Mouse (Mus musculus): Measurements from ENCODE around the gene Nxt1. TPM values are rescaled to one million over a fixed set of nuclear protein-coding genes. Genes with fewer than 3 reads are reported as not detected.

The Nxt1 gene
- total RNA-seq, 1 experiment: 62.9 TPM

- H3K36me3 ChIP-seq (ENCODE audit: control insufficient read depth, insufficient read depth, low read length, poor library complexity, severe bottlenecking): peaks cover 10% of the 10 kb centered on the region
- H3K9ac ChIP-seq (ENCODE audit: insufficient read depth, low read depth, low read length, poor library complexity, severe bottlenecking): peak overlapping the region; percentile 92
- H3K9me3 ChIP-seq (ENCODE audit: control insufficient read depth, insufficient read depth, low read depth, low read length): no peaks in the 10 kb centered on the region
- peak overlapping the region; percentile 91 for H3K27ac ChIP-seq (ENCODE audit: insufficient read depth, low read depth, low read length, poor library complexity, severe bottlenecking)
- peak; percentile 82 for DNase-seq (ENCODE audit: low read depth, low spot score)
- in situ Hi-C loops (cut with MboI; ENCODE audit: low sequenced_read_pairs in 2 of 2, unreplicated experiment in 2 of 2): no loop called here
- peaks cover 6 to 11% of the 10 kb centered on the region in 2 experiments; a peak in 3 of 4 replicates for H3K4me1 ChIP-seq (ENCODE audit: control insufficient read depth in 2 of 2, insufficient read depth in 2 of 2, low read length in 2 of 2, poor library complexity in 1 of 2)
- TF ChIP-seq CHD2 (IDR thresholded peaks at IDR 0.05; ENCODE audit: low read depth, low read length): peak; percentile 38; the same call in 1 of the 2 replicates
- no peak for TF ChIP-seq ZNF384 (IDR thresholded peaks at IDR 0.05; ENCODE audit: low read depth, low read length)
- peak; percentile 66; the same call in 1 of the 2 replicates for TF ChIP-seq HCFC1 (IDR thresholded peaks at IDR 0.05; ENCODE audit: borderline replicate concordance, insufficient read depth, low read length)
- no peak for TF ChIP-seq ZC3H11A (IDR thresholded peaks at IDR 0.05; ENCODE audit: borderline replicate concordance, low read depth, low read length)
- TF ChIP-seq MAFK (IDR thresholded peaks at IDR 0.05; ENCODE audit: insufficient read depth, low read depth, low read length): no peak
- peak overlapping the region; percentile 63 to 86 for H3K4me3 ChIP-seq (ENCODE audit: insufficient read depth in 1 of 2, low read depth in 1 of 2, low read length in 2 of 2, poor library complexity in 1 of 2, severe bottlenecking in 1 of 2)
Observed at GRCm38 (mm10) chr2:148677801-148678200, 5.4 kb downstream of the Nxt1 start.

- H3K27ac ChIP-seq (ENCODE audit: insufficient read depth, low read depth, low read length, poor library complexity, severe bottlenecking): peak overlapping the region; percentile 86
- TF ChIP-seq ZNF384 (IDR thresholded peaks at IDR 0.05; ENCODE audit: low read depth, low read length) (no peak), HCFC1 (IDR thresholded peaks at IDR 0.05; ENCODE audit: borderline replicate concordance, insufficient read depth, low read length) (no peak), ZC3H11A (IDR thresholded peaks at IDR 0.05; ENCODE audit: borderline replicate concordance, low read depth, low read length) (no peak), CHD2 (IDR thresholded peaks at IDR 0.05; ENCODE audit: low read depth, low read length) (no peak), MAFK (IDR thresholded peaks at IDR 0.05; ENCODE audit: insufficient read depth, low read depth, low read length) (no peak)
- peaks cover 16% of the 10 kb centered on the region for H3K36me3 ChIP-seq (ENCODE audit: control insufficient read depth, insufficient read depth, low read length, poor library complexity, severe bottlenecking)
- peak overlapping the region; percentile 36 to 86; a peak in 3 of 4 replicates for H3K4me3 ChIP-seq (ENCODE audit: insufficient read depth in 1 of 2, low read depth in 1 of 2, low read length in 2 of 2, poor library complexity in 1 of 2, severe bottlenecking in 1 of 2)
- peaks cover 4 to 9% of the 10 kb centered on the region in 2 experiments; a peak in 3 of 4 replicates for H3K4me1 ChIP-seq (ENCODE audit: control insufficient read depth in 2 of 2, insufficient read depth in 2 of 2, low read length in 2 of 2, poor library complexity in 1 of 2)
- no peaks in the 10 kb centered on the region for H3K9me3 ChIP-seq (ENCODE audit: control insufficient read depth, insufficient read depth, low read depth, low read length)
- in situ Hi-C loops (cut with MboI; ENCODE audit: low sequenced_read_pairs in 2 of 2, unreplicated experiment in 2 of 2): no loop called here
- H3K9ac ChIP-seq (ENCODE audit: insufficient read depth, low read depth, low read length, poor library complexity, severe bottlenecking): peak overlapping the region; percentile 61; the same call in 1 of the 2 replicates
- DNase-seq (ENCODE audit: low read depth, low spot score): peak; percentile 71
Observed at GRCm38 (mm10) chr2:148679346-148679745, 6.9 kb downstream of the Nxt1 start.

- in situ Hi-C loops (cut with MboI; ENCODE audit: low sequenced_read_pairs in 2 of 2, unreplicated experiment in 2 of 2): no loop called here
- H3K4me1 ChIP-seq (ENCODE audit: control insufficient read depth in 2 of 2, insufficient read depth in 2 of 2, low read length in 2 of 2, poor library complexity in 1 of 2): peaks cover 4 to 7% of the 10 kb centered on the region in 2 experiments; a peak in 3 of 4 replicates
- DNase-seq (ENCODE audit: low read depth, low spot score): peak; percentile 97
- H3K9ac ChIP-seq (ENCODE audit: insufficient read depth, low read depth, low read length, poor library complexity, severe bottlenecking): peak within 1 kb of the TSS; percentile 88
- peaks cover 14% of the 10 kb centered on the region; the same call in 1 of the 2 replicates for H3K36me3 ChIP-seq (ENCODE audit: control insufficient read depth, insufficient read depth, low read length, poor library complexity, severe bottlenecking)
- TF ChIP-seq ZC3H11A (IDR thresholded peaks at IDR 0.05; ENCODE audit: borderline replicate concordance, low read depth, low read length) (no peak), MAFK (IDR thresholded peaks at IDR 0.05; ENCODE audit: insufficient read depth, low read depth, low read length) (no peak), ZNF384 (IDR thresholded peaks at IDR 0.05; ENCODE audit: low read depth, low read length) (no peak), HCFC1 (IDR thresholded peaks at IDR 0.05; ENCODE audit: borderline replicate concordance, insufficient read depth, low read length) (no peak)
- peak within 1 kb of the TSS; percentile 75 for H3K27ac ChIP-seq (ENCODE audit: insufficient read depth, low read depth, low read length, poor library complexity, severe bottlenecking)
- no peaks in the 10 kb centered on the region for H3K9me3 ChIP-seq (ENCODE audit: control insufficient read depth, insufficient read depth, low read depth, low read length)
- peak within 1 kb of the TSS; percentile 96 to 97 for H3K4me3 ChIP-seq (ENCODE audit: insufficient read depth in 1 of 2, low read depth in 1 of 2, low read length in 2 of 2, poor library complexity in 1 of 2, severe bottlenecking in 1 of 2)
Observed at GRCm38 (mm10) chr2:148680775-148681291, 8.4 kb downstream of the Nxt1 start, which contains the start of gene Gzf1. Gene Gzf1 (plus strand): TSS chr2:148681023.

GRCm38 (mm10) chr2:148681461-148681891 lies 9.1 kb downstream of the Nxt1 start:
- Histone ChIP-seq H3K36me3 (ENCODE audit: control insufficient read depth, insufficient read depth, low read length, poor library complexity, severe bottlenecking) (peaks cover 12% of the 10 kb centered on the region; the same call in 1 of the 2 replicates), H3K9ac (ENCODE audit: insufficient read depth, low read depth, low read length, poor library complexity, severe bottlenecking) (peak overlapping the region; percentile 88), H3K9me3 (ENCODE audit: control insufficient read depth, insufficient read depth, low read depth, low read length) (no peaks in the 10 kb centered on the region), H3K4me1 (ENCODE audit: control insufficient read depth in 2 of 2, insufficient read depth in 2 of 2, low read length in 2 of 2, poor library complexity in 1 of 2) (peaks cover 4 to 7% of the 10 kb centered on the region in 2 experiments; a peak in 3 of 4 replicates), H3K4me3 (ENCODE audit: insufficient read depth in 1 of 2, low read depth in 1 of 2, low read length in 2 of 2, poor library complexity in 1 of 2, severe bottlenecking in 1 of 2) (peak overlapping the region; percentile 96 to 97), H3K27ac (ENCODE audit: insufficient read depth, low read depth, low read length, poor library complexity, severe bottlenecking) (peak overlapping the region; percentile 43; the same call in 1 of the 2 replicates)
- TF ChIP-seq ZNF384 (IDR thresholded peaks at IDR 0.05; ENCODE audit: low read depth, low read length) (no peak), MAFK (IDR thresholded peaks at IDR 0.05; ENCODE audit: insufficient read depth, low read depth, low read length) (no peak), CHD2 (IDR thresholded peaks at IDR 0.05; ENCODE audit: low read depth, low read length) (no peak), ZC3H11A (IDR thresholded peaks at IDR 0.05; ENCODE audit: borderline replicate concordance, low read depth, low read length) (no peak), HCFC1 (IDR thresholded peaks at IDR 0.05; ENCODE audit: borderline replicate concordance, insufficient read depth, low read length) (no peak)
- DNase-seq (ENCODE audit: low read depth, low spot score): no peak
- in situ Hi-C loops (cut with MboI; ENCODE audit: low sequenced_read_pairs in 2 of 2, unreplicated experiment in 2 of 2): no loop called here

All from ES-E14 (cell line).